Mouse (Mus musculus) limb, embryonic 15.5 days (tissue): ENCODE measurements around the gene Gcdh. TPM values are rescaled to one million over a fixed set of nuclear protein-coding genes. Genes with fewer than 3 reads are reported as not detected.

Experiments used
- ATAC-seq: fragments of 200-750 bp; cut with Nextera tagmentation; 2 replicates; pipeline ENCODE4 v1.8.0; 2017; ENCODE audit warnings: low read depth, moderate TSS enrichment; ENCODE audit not compliant: insufficient number of reproducible peaks, low FRiP score, low TSS enrichment
- H3K27ac ChIP-seq: fragments of 300-500 bp; sonication (generic); 2 replicates; pipeline ENCODE4 v1.5.1; 2015; ENCODE audit warnings: moderate library complexity, mild to moderate bottlenecking, inconsistent platforms
- H3K27me3 ChIP-seq: fragments of 300-500 bp; sonication (generic); 2 replicates; pipeline ENCODE4 v1.6.1; 2015; ENCODE audit warnings: inconsistent platforms
- H3K36me3 ChIP-seq: fragments of 300-500 bp; sonication (generic); 2 replicates; pipeline ENCODE4 v1.6.1; 2015; ENCODE audit warnings: inconsistent platforms
- H3K4me1 ChIP-seq: fragments of 300-500 bp; sonication (generic); 2 replicates; pipeline ENCODE4 v1.6.1; 2015; ENCODE audit warnings: inconsistent platforms
- H3K4me2 ChIP-seq: fragments of 300-500 bp; sonication (generic); 2 replicates; pipeline ENCODE4 v1.6.1; 2015; ENCODE audit warnings: mild to moderate bottlenecking, inconsistent platforms
- H3K4me3 ChIP-seq: fragments of 300-500 bp; sonication (generic); 2 replicates; pipeline ENCODE4 v1.5.1; 2015; ENCODE audit warnings: mild to moderate bottlenecking, inconsistent platforms
- H3K9ac ChIP-seq: fragments of 300-500 bp; sonication (generic); 2 replicates; pipeline ENCODE4 v1.6.1; 2015; ENCODE audit warnings: inconsistent platforms
- H3K9me3 ChIP-seq: fragments of 300-500 bp; sonication (generic); 2 replicates; pipeline ENCODE4 v1.6.1; 2016; ENCODE audit warnings: inconsistent platforms
- WGBS: fragments of 180-500 bp; shearing (Covaris S2); methylation state at CpG from one replicate; pipeline ENCODE4 v1.1.7; 2015; 5-methylcytosine and 5-hydroxymethylcytosine counted together
- polyA plus RNA-seq: library from polyadenylated mRNA; unstranded; fragments of >200 nt; fragmentation: Nextera tagmentation; extraction: Ambion mirVana; gene quantifications from 2 replicates; pipeline ENCODE4 v1.2.1, GENCODE M21; 2015

Gcdh gene
- polyA plus RNA-seq, 1 experiment from 2014 or later, result 31.1 TPM

DNA sequence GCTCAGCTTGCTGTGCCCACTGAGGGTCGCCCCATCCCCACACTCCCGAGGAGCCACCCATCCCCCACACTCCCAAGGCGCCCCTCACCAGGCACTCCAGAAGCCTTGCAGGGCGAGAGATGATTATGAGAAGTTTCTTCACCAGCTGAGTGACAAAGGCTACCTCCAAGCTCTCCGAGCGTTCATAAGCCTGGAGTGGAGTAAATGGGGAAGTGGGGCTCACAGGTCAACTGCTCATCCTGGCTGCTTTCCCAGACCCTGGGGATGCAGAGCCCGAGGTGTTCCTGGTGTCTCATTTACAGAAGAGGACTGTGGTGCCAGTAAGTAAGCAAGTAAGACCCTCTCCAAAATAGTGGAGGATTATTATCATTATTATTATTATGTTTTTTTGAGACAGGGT is 31.8 kb upstream of the Gcdh start:
- Histone ChIP-seq H3K36me3 (no peaks in the 10 kb centered on the region), H3K4me1 (peaks cover 10% of the 10 kb centered on the region), H3K9me3 (no peaks in the 10 kb centered on the region), H3K4me3 (no peak overlapping the region), H3K27ac (no peak overlapping the region), H3K4me2 (no peak overlapping the region), H3K9ac (no peak overlapping the region), H3K27me3 (peaks cover 33% of the 10 kb centered on the region)
- ATAC-seq, result no peak
- WGBS, result 69% methylated on average over 7 of the region's 7 CpGs

DNA sequence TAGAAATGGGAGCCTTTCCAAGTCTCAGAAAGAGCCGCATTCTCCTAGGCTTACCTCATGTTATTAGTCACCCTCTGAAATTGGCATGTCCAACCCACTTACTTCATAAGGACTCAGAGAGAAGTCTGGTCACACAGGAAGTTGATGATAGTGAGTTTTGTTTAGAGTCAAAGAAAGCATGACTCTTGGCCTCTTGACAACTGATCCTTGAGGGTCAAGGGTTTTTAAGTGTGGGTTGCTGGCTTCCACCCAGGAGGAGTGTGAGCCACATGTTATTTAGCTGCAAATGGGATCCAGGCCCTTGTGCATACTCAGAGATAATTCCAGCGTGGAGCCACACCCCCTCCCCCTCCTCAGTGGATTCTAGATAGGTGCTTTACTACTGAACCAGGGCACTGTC is 27.9 kb upstream of the Gcdh start:
- Histone ChIP-seq H3K36me3 (no peaks in the 10 kb centered on the region), H3K27me3 (peaks cover 31% of the 10 kb centered on the region), H3K9me3 (no peaks in the 10 kb centered on the region), H3K4me3 (no peak overlapping the region), H3K4me2 (no peak overlapping the region), H3K9ac (no peak overlapping the region), H3K4me1 (0 out of 2 replicates have a peak, but pooled peaks cover 3% of the 10 kb centered on the region), H3K27ac (no peak overlapping the region)
- no peak for ATAC-seq
- 64% methylated on average over 2 of the region's 2 CpGs for WGBS

DNA sequence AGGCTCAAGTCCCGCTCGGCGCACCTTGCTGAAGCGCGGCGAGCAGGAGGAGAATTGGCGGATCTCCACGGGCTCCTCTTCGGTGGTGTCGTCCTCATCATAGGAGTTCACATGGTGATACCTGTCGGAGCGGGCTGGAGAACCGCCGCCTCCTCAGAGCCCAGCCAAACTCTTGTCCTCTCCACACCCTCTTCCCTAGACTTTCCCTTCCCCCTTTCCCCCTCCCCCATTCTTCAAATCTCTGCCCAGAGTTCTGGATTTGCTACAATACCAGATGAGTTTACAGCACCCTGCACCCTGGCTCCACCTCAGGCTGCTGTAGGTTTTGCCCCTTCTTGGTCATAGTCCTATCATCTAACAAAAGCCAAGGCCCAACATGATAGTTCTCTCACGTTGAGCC is 24.9 kb upstream of the Gcdh start:
- H3K4me1 ChIP-seq, result 0 out of 2 replicates have a peak, but pooled peaks cover 3% of the 10 kb centered on the region
- no peak overlapping the region for H3K27ac ChIP-seq
- no peak for ATAC-seq
- no peaks in the 10 kb centered on the region for H3K36me3 ChIP-seq
- no peak overlapping the region for H3K4me3 ChIP-seq
- no peaks in the 10 kb centered on the region for H3K9me3 ChIP-seq
- H3K4me2 ChIP-seq, result no peak overlapping the region
- 87% methylated on average over 15 of the region's 15 CpGs for WGBS
- no peak overlapping the region for H3K9ac ChIP-seq
- H3K27me3 ChIP-seq, result peaks cover 36% of the 10 kb centered on the region

DNA sequence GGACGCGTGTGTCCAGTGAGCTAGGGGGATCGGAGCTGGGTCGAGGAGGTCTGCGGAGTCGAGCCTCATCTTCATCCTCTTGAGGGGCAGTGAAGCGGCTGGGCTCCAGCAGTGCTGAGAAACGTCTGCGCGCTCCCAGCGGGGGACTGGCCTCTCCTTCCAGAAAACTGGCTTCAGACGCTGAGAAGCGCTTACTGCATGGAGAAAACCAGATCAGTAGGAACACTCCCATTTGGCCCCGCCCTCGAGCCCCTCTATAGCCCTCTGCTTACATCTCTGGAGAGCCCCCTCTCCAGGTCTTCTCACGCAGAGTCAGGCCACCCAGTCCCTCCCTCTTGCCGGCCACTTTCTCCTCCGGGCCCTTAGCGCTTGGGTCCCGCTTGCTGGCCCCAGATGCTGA is 24.1 kb upstream of the Gcdh start:
- no peaks in the 10 kb centered on the region for H3K36me3 ChIP-seq
- peaks cover 43% of the 10 kb centered on the region for H3K27me3 ChIP-seq
- peaks cover 11% of the 10 kb centered on the region for H3K4me1 ChIP-seq
- no peak for ATAC-seq
- 38% methylated on average over 20 of the region's 20 CpGs for WGBS
- H3K9ac ChIP-seq, result no peak overlapping the region
- H3K9me3 ChIP-seq, result no peaks in the 10 kb centered on the region
- no peak overlapping the region for H3K27ac ChIP-seq
- H3K4me3 ChIP-seq, result no peak overlapping the region
- no peak overlapping the region for H3K4me2 ChIP-seq

DNA sequence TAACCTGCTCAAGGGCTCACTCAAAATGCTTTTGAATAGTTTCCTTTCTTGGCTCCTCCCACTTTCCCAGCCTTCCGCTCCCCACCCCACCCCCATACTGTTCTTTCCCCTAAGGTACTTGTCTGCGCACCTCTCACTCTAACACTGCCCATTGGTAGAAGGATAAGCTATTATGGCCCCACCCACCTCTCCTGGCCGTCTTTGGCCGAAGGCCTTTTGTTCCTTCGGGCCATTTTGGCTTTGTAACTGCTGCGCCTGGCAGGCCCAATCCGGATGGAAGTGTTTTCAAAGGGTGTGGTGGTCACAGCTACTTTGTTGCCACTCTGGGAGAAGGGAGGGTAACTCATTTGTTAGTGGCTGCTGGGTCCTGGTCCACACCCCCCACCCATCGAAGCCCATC is 21.5 kb upstream of the Gcdh start:
- 78% methylated on average over 8 of the region's 8 CpGs for WGBS
- Histone ChIP-seq H3K4me1 (peaks cover 18% of the 10 kb centered on the region), H3K27me3 (peaks cover 65% of the 10 kb centered on the region), H3K36me3 (0 out of 2 replicates have a peak, but pooled peaks cover 3% of the 10 kb centered on the region), H3K27ac (no peak overlapping the region), H3K4me3 (no peak overlapping the region), H3K9me3 (no peaks in the 10 kb centered on the region), H3K4me2 (no peak overlapping the region), H3K9ac (no peak overlapping the region)
- ATAC-seq, result no peak

DNA sequence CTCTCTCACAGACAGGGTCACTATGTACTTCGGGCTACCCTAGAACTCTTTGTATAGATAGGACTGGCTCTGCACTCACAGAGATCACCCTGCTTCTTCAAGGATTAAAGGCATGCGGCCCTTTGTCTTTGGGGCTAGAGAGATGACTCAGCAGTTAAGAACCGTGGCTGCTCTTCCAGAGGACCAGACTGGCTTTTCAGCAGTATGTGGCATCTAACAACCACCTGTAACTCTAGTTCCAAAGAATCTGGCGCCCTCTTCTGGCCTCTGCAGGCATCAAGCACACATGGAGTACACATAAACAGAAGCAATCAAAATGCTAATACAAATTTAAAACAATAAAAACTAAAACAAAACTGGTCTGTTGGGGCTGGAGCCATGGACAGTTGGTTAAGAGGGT is 20.2 kb upstream of the Gcdh start:
- Histone ChIP-seq H3K9me3 (no peaks in the 10 kb centered on the region), H3K4me3 (no peak overlapping the region; the same call in 1 of the 2 replicates), H3K27ac (no peak overlapping the region), H3K27me3 (peaks cover 70% of the 10 kb centered on the region), H3K4me1 (peaks cover 31% of the 10 kb centered on the region), H3K4me2 (peak overlapping the region; percentile 83; the same call in 1 of the 2 replicates), H3K36me3 (0 out of 2 replicates have a peak, but pooled peaks cover 3% of the 10 kb centered on the region), H3K9ac (no peak overlapping the region)
- ATAC-seq, result no peak
- 30% methylated on average over 4 of the region's 4 CpGs for WGBS

DNA sequence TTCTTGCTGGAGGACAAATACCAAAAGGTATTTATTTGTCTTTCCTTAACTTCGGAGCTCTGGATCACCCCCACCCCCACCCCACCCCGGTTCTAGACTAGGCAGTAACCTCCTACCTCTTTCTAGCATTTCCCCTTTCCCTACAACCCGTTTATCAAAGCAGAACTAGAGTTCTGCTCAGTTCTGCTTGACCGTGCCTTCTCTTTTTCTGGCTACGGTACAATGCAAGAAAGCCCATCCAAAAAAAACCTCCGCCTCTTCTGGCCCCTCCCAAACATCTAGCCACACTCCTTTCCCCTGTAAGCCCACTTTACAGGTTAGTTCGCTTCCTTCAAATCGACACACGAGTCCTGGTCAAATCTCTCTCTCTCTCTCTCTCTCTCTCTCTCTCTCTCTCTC is 19.8 kb upstream of the Gcdh start:
- H3K4me2 ChIP-seq, result peak overlapping the region; percentile 83
- 8% methylated on average over 9 of the region's 9 CpGs for WGBS
- no peak for ATAC-seq

DNA sequence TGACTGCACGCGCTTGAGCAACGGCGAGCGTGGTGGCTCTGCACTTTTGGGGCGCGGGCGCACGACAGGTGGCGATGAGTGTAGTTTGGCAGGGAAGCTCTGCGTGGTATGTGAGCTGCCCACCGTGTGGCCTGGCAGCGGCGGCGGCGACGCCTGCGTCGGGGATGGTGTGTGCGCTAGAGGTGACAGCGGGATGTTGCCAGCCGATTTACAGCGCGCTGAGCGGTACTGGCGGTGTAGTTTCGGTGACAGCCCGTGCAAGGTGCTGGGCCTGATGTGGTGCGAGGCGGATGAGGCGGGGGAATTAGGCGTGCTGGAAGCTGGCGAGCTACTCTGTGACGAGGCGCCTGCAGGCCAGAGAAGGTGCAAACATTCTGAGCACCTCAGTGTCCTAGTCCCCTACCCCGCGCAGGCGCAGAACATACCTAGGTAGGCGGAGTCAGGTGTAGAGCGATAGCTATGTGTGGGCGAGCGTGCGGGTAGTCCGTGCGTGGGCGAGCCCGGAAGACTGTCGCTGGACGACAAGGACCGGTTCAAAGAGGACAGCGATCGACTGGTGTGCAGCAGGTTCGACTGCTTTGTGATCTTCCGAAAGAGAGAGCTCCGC is 19.3 kb upstream of the Gcdh start:
- Histone ChIP-seq H3K4me3 (peak overlapping the region; percentile 41), H3K9ac (0 out of 2 replicates have a peak overlapping the region, but pooled peaks have one; percentile 21), H3K36me3 (0 out of 2 replicates have a peak, but pooled peaks cover 3% of the 10 kb centered on the region), H3K27me3 (peaks cover 62% of the 10 kb centered on the region), H3K27ac (no peak overlapping the region), H3K4me1 (peaks cover 33% of the 10 kb centered on the region), H3K9me3 (no peaks in the 10 kb centered on the region), H3K4me2 (peak overlapping the region; percentile 83)
- WGBS, result 1% methylated on average over 55 of the region's 55 CpGs
- no peak for ATAC-seq

More for the DNA sequence above, 19.8 kb upstream of the Gcdh start:
- Histone ChIP-seq H3K4me3 (peak overlapping the region; percentile 41), H3K9me3 (no peaks in the 10 kb centered on the region), H3K4me1 (peaks cover 33% of the 10 kb centered on the region), H3K36me3 (0 out of 2 replicates have a peak, but pooled peaks cover 3% of the 10 kb centered on the region), H3K9ac (no peak overlapping the region), H3K27ac (no peak overlapping the region), H3K27me3 (peaks cover 67% of the 10 kb centered on the region)

DNA sequence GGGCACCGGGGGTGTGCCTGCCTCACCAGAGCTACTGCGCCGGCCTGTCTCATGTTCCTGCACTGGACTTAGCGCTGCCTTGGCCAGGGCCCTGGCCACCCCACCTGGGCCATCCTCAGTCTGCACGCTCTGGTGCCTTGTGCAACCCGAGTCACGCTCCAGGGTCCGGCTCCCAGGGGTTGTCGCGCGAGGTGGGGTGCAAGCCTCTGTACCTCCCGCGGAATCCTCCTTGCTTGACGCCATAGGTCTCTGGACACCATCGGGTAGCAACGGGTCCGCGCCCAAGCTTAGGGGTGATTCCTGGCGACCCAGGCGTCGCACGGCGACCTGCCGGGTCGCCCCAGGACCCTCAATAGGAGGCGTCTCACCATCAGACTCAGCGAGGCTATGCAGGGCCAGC is 18.7 kb upstream of the Gcdh start:
- no peak overlapping the region for H3K27ac ChIP-seq
- H3K9me3 ChIP-seq, result no peaks in the 10 kb centered on the region
- H3K27me3 ChIP-seq, result peaks cover 56% of the 10 kb centered on the region
- H3K36me3 ChIP-seq, result 0 out of 2 replicates have a peak, but pooled peaks cover 3% of the 10 kb centered on the region
- peaks cover 31% of the 10 kb centered on the region for H3K4me1 ChIP-seq
- peak overlapping the region; percentile 41 for H3K4me3 ChIP-seq
- WGBS, result 21% methylated on average over 27 of the region's 27 CpGs
- H3K9ac ChIP-seq, result no peak overlapping the region
- peak overlapping the region; percentile 83 for H3K4me2 ChIP-seq
- no peak for ATAC-seq

DNA sequence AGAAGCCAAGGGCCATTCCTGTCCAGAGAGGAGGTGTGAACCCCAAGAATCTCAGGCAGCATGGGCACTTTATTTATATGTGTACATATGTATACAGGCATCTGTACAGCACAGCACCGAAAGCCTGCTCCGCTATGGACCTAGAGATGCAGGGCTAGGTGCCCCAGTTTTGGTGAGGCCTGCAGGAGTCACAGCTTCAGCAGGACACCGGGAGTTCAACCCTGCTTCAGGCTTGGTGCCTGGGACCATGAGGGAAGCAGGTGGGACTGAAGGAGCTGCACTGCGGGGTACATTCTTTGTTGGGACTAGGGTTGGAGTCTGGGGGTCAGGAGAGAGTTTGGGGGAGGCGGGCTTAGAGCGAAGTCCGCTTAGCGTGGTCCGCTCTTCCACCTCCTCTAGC is 18.1 kb upstream of the Gcdh start:
- H3K4me2 ChIP-seq, result no peak overlapping the region
- 0 out of 2 replicates have a peak, but pooled peaks cover 3% of the 10 kb centered on the region for H3K36me3 ChIP-seq
- H3K4me3 ChIP-seq, result no peak overlapping the region
- no peaks in the 10 kb centered on the region for H3K9me3 ChIP-seq
- H3K27ac ChIP-seq, result no peak overlapping the region
- WGBS, result 82% methylated on average over 9 of the region's 9 CpGs
- H3K4me1 ChIP-seq, result peaks cover 31% of the 10 kb centered on the region
- no peak for ATAC-seq
- no peak overlapping the region for H3K9ac ChIP-seq
- H3K27me3 ChIP-seq, result peaks cover 54% of the 10 kb centered on the region

DNA sequence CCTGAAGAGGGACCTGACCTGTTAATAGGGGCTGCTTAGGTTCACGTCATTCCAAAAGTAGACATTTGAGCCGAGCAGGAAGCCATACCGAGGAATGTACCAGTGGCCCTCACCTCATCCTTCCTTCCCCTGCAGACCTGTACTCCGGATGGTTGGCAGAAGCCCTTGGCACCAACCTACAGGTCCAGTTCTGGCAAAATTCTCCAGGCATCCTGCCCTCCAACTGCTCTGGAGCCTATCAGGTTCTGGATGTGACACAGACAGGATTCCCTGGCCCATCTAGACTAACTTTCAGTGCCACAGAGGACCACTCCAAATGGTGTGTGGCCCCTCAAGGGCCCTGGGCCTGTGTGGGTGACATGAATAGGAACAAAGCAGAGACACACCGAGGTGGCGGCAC is 16.8 kb upstream of the Gcdh start:
- Histone ChIP-seq H3K4me3 (no peak overlapping the region), H3K4me1 (peaks cover 31% of the 10 kb centered on the region), H3K27ac (no peak overlapping the region), H3K4me2 (no peak overlapping the region), H3K9me3 (no peaks in the 10 kb centered on the region), H3K27me3 (peaks cover 41% of the 10 kb centered on the region), H3K36me3 (0 out of 2 replicates have a peak, but pooled peaks cover 3% of the 10 kb centered on the region), H3K9ac (no peak overlapping the region)
- whole genome bisulfite sequencing, result 85% methylated on average over 6 of the region's 6 CpGs
- ATAC-seq, result no peak

DNA sequence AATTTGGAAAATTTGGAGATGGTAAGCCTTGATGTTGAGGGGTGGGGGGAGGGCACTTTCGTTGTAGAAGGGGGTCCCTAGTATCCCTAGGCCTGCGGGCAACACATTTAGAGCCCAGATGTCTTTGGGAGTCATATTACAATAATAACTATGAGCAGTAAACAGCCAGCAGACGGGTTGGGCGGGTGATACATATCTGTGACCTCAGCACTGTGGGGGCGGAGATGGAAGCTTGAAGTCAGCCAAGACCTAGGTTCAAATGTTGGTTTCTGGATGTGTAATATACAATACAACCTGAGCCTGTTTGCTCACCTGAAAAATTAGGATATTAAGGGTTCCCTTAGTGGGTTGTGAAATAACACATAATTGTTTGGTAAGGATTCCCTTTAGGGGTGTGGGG is 16.2 kb upstream of the Gcdh start:
- H3K4me3 ChIP-seq, result no peak overlapping the region

More for the DNA sequence above, 16.2 kb upstream of the Gcdh start:
- WGBS, result 39% methylated on average over 5 of the region's 5 CpGs
- Histone ChIP-seq H3K36me3 (0 out of 2 replicates have a peak, but pooled peaks cover 3% of the 10 kb centered on the region), H3K27me3 (peaks cover 39% of the 10 kb centered on the region), H3K4me2 (no peak overlapping the region; the same call in 1 of the 2 replicates), H3K4me1 (peaks cover 31% of the 10 kb centered on the region), H3K27ac (no peak overlapping the region), H3K9me3 (no peaks in the 10 kb centered on the region), H3K9ac (no peak overlapping the region)
- no peak for ATAC-seq
